Mouse (Mus musculus): ENCODE data around the gene Zfp334. TPM values are rescaled to one million over a fixed set of nuclear protein-coding genes. Genes with fewer than 3 reads are reported as not detected.

Gene Zfp334
- total RNA-seq, 2 experiments from 2014 or later, result not detected

DNA sequence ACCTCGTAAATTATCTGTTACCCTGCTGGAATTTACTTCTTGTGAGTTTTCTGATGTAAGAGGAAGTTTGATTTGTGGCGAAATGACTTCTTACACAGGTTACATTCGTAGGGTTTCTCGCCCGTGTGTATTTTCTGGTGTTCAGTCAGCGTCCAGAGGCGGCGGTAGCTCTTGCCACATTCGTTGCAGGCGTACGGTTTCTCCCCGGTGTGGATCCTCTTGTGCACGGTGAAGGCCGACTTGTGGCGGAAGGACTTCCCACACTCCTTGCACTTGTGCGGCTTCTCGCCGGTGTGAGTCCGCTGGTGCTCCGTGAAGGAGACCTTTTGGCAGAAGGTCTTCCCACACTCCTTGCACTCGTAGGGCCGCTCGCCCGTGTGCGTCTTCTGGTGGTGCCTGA lies 8.0 kb downstream of the Zfp334 start:
- ATAC-seq (replicated peaks; ENCODE audit: poor library complexity), result no peak

DNA sequence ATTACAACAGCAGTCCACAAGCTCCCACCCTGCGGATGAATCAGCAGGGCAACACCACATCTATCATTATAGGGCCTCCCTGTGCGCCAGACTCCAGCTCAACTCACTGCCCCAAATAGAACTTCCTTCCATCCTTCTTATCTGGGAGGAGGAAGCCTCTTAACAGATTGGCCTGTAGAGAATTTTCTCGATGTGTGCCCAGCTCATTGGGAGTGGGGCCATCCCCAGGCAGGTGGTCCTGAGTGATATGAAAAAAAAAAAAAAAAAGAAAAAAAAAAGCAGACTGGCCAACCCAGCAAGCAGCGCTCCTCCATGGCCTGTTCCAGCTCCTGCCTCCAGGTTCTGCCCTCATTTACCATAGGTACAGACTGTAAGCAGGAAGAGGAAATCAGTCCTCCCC lies 12.1 kb downstream of the Zfp334 start:
- ATAC-seq (replicated peaks; ENCODE audit: poor library complexity), result no peak

- ATAC-seq (replicated peaks; ENCODE audit: poor library complexity), result no peak
Measured at GRCm38 (mm10) chr2:165375478-165375877, 12.6 kb downstream of the Zfp334 start.

GRCm38 (mm10) chr2:165371066-165371465 lies 17.0 kb downstream of the Zfp334 start:
- ATAC-seq (replicated peaks; ENCODE audit: poor library complexity), result no peak

DNA sequence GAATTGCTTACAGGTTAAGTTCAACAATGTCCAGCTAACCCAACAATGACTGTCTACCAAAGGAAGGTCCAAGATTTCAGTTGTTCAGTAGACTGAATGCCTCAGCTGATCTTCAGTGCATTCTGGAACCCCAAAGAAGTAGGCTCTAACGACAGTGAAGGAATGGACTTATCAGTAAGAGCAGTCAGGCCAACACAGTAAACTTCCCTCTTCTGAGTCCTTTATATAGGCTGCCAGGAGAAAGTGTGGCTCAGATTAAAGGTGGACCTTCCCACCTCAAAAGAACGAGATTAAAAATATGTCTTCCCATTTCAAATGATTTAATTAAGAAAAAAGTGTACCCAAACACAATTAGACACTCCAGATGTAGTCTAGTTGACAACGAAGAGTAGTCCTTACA lies 17.7 kb downstream of the Zfp334 start:
- no peak for ATAC-seq (replicated peaks; ENCODE audit: poor library complexity)

DNA sequence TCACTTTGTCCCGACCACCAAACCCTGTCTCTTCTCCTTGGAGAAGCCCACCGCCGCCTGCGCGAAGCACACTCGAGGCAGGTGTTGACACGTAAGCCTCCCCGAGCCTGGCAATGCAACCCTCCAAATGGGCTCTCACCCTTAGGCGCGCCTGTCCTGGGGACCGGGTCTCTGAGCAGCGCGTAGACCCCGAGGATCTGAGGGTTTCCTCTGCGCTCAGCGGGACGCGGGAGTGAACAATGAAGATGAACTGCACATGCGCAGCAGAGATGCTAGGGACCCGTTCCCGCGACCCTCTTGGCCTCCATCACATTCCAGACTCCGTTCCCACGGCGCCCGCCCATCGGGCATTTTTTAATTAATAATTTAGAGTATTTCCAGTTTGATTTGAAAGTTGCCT lies 19.6 kb downstream of the Zfp334 start, which contains the start of gene Zfp663:
TSS of gene Zfp663 (minus strand) at position 234 of the 400 bp plus-strand sequence.
- ATAC-seq (replicated peaks; ENCODE audit: poor library complexity), result no peak

GRCm38 (mm10) chr2:165367868-165368439 lies 20.1 kb downstream of the Zfp334 start:
- no peak for ATAC-seq (replicated peaks; ENCODE audit: poor library complexity)

DNA sequence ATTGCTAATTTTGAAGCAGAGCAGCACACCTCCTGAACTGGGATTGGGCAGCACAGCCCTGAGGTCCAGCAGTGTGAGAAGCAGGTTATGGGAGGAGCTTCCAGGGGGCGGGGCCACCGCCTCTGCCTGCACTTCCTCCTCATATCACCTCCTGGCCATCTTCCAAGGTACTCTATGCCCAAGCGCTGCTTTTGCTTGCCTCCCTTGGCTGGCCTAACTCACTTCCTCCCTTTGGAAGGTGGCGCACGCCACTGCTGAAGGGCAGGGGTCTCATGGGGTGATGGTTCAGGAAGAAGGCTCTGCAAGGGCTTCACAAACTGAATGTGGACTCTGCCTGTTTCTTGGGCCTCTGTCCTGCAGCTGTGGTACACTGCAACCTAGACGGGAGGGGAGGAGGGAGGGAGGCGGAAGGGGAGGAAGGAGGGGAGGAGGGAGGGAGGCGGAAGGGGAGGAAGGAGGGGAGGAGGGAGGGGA lies 21.0 kb downstream of the Zfp334 start:
- ATAC-seq (replicated peaks; ENCODE audit: poor library complexity), result peak; percentile 81

DNA sequence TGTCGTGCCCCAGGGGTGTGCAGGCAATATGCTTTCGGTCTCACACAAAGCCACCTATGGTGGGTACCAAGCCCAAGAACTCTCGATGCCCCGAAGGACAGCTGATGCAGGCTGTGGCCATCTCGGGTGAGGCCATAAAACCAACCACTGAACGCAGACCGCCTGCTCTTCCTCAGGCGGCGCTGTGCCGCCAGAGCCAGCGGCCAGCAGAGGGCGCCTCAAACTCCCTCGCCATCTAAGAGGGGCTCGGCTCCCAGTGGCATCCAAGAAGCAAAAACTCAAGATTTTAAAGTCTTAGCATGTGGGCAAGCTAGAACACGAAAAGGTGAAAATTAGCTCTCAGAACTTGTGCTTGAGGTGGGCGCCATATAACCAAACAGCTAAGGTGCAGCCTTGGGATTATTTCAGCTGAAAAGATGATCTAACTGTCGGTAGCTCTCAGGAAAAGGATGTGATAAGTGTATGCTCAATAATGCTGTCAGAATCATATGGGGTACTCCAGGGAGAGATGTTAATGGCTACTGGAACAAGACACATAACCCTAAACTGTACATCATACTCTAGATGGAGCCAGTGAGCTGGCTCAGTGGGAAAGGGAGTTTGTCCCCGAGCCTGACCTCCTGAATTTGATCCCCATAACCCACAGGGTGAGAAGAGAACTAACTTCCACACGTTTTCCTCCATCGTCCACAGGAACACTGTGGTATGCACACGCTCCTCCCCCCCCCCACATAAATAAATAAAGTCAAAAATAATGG lies 23.5 kb downstream of the Zfp334 start:
- ATAC-seq (replicated peaks; ENCODE audit: poor library complexity), result peak; percentile 71

DNA sequence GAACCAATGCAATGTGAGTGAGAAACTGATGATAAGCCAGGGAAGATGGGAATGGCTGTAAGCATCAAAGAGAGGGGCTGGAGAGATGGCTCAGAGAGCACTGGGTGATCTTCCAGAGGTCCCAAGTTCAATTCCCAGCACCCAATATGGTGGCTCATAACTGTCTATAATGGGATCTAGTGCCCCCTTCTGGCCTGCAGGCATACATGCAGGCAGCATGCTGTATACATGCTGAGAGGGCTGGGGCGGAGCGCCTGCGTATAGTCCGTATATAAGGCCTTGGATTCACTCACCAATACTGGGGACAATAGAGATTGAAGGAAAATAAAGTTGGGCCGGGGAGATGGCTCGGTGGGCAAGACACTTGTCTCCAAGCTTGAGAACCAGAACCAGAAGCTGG lies 24.8 kb downstream of the Zfp334 start:
- ATAC-seq (replicated peaks; ENCODE audit: poor library complexity), result no peak

GRCm38 (mm10) chr2:165360861-165361260 lies 27.2 kb downstream of the Zfp334 start:
- ATAC-seq (replicated peaks; ENCODE audit: poor library complexity), result peak; percentile 91

DNA sequence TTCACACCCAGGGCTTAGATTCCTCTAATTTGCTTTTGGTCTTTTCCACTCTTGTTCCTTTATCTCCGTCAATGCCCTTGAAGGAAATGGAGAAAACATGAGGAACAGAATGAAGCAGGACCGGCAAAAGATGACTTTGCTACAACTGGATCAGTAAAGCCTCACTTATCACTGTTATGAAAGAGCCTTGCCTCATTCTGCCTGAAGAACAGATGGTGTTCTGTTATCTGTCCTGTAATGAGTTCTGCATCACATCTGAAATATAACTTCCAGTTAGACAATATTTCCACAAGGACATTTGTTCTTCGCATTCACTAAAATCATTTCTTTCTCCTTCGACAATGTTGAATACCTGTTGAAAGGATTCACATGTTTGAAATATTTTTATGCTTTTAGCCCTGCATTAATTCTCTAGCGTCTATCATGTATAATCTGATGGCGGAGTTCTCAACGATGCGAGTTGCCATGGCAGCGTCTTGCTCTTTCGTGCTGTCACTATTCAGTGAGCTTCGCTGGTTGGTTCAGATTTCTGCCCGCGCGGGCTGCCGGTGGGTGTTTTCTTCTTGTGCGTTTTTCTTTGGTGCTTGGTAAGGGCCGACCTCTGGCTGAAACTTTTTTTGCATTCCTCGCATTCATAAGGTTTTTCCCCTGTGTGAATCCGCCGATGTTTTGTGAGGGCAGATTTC lies 36.1 kb downstream of the Zfp334 start:
- ATAC-seq (replicated peaks; ENCODE audit: poor library complexity), result no peak

DNA sequence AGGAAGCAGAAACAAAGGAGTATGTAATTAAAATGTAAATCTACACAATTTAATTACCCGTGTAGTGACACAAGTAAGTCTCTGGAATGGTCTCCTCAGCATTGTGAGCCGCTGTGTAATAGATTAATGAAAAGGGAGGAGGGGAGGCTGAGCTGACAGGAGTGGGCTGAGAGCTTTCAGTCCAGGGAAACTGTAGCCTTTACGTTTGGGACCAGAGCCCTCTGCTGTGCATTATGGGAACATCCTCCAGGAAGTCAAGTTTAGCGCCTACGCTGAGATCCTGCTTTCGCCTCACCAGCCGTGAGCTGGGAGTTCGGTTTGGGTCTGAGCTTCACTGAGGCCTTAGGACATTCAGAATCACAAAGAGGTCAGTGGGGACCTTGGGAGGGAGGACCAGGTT lies 38.6 kb downstream of the Zfp334 start:
- ATAC-seq (replicated peaks; ENCODE audit: poor library complexity), result peak; percentile 37; the same call in 1 of the 2 replicates

GRCm38 (mm10) chr2:165346180-165346579 lies 41.9 kb downstream of the Zfp334 start:
- ATAC-seq (replicated peaks; ENCODE audit: poor library complexity), result no peak

DNA sequence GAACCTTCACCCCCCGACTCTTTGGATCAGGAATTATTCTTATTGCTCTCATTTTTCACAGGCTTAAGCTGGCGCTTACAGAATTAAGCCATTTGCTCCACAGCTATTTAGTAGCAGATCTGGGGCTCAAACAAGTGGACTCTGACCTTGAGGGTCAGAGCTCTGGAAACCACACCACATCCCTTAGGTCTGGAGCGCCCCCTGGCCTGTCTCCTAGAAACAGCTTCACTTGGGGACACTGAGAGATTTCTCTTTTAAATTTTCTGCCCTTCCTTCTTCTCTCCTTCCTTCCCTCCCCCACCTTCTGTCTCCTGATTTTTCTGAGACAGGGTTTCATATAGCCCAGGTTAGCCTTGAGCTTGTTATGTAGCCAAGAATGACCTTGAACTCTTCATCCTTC lies 50.9 kb downstream of the Zfp334 start:
- peak; percentile 52 for ATAC-seq (replicated peaks; ENCODE audit: poor library complexity)

GRCm38 (mm10) chr2:165332610-165333210 lies 55.3 kb downstream of the Zfp334 start:
- peak; percentile 52 for ATAC-seq (replicated peaks; ENCODE audit: poor library complexity)

- ATAC-seq (replicated peaks; ENCODE audit: poor library complexity), result peak; percentile 36
Measured at GRCm38 (mm10) chr2:165329703-165330102, 58.4 kb downstream of the Zfp334 start.

DNA sequence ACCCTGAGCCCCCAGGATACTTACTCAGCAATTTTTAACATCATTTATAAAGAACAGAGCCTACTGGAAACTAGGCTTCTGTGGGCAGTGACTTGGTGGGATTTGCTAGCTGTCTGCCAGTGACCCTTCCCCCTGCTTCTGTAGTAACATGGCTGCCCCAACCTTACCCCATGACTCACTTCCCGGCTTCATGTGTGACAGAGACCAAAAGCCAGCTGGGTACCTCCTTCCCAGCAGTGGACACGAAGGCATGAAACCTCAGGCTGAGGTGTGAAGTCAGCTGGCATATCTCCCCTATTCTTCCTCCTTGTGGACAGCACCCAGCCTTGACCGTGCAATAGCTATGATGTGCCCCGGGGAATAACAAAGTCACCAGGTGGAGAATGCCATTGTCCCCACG lies 59.3 kb downstream of the Zfp334 start:
- ATAC-seq (replicated peaks; ENCODE audit: poor library complexity), result no peak

GRCm38 (mm10) chr2:165327386-165327785 lies 60.7 kb downstream of the Zfp334 start:
- ATAC-seq (replicated peaks; ENCODE audit: poor library complexity), result no peak

DNA sequence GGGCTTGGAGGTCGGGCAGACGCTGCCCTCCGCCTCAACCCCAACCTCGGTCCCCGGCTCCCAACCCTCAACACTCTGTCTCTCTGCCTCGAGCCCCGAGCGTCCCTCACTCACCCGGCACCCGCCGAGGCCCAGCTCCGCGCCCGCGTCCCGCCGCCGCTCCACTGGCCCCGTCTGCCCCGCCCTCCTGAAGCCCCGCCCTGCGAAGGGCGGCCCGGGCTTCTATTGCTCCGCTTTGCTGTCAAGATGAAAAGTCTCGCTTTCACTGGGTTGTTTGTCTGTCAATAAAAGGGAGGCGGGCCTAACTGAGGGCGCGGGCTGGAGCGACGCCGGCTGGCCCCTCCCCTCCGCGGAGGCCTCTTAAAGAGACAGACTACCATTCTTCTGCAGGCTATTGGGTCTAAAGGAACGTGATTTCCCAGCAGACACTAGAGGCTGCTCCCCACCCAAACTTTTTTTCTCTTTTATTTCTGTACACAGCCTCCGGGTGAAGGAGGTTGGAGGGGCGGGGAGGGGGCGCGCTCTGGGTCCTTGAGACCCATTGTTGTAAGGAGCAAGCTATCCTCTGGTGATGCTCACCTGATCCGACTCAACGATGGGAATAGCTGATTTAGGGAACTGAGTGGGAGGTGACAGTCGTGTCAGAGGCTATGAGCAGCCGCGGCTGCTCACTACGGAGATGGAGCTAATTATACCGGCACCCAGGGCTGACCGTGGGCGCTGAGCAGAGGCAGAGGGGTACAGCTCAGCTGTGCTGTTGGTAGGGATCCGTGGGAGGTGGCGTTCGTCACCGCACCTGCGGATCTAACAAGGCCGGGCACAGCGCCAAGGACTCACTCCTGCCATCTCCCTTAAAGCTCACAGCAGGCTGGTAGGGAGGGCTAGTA lies 61.5 kb downstream of the Zfp334 start, which contains the start of gene Elmo2:
TSS of gene Elmo2 (minus strand) at position 176 of the 887 bp plus-strand sequence.
- peak; percentile 88 for ATAC-seq (replicated peaks; ENCODE audit: poor library complexity)
